Mouse (Mus musculus): ENCODE data around the gene Cbs. TPM values are rescaled to one million over a fixed set of nuclear protein-coding genes. Genes with fewer than 3 reads are reported as not detected.
"Not testable (repeated sequence)": the region's sequence is repeated elsewhere in the genome, so short reads cannot be mapped to it uniquely, and the experiment has no call there.

The Cbs gene
- total RNA-seq, 2 experiments from 2014 or later: 0.32 to 0.77 TPM

- no peak for DNase-seq
- intact Hi-C loops (cut with DNase I): no loop called here
Measured at GRCm38 (mm10) chr17:31646199-31647002, 9.4 kb upstream of the Cbs start.

- DNase-seq: no peak
- intact Hi-C loops (cut with DNase I): no loop called here
Measured at GRCm38 (mm10) chr17:31642913-31643312, 5.9 kb upstream of the Cbs start.

- DNase-seq: no peak
Measured at GRCm38 (mm10) chr17:31642331-31642730, 5.3 kb upstream of the Cbs start.

GRCm38 (mm10) chr17:31639651-31640050 is 2.6 kb upstream of the Cbs start:
- intact Hi-C loops (cut with DNase I): no loop called here
- DNase-seq: no peak

More at GRCm38 (mm10) chr17:31642331-31642730, 5.3 kb upstream of the Cbs start:
- intact Hi-C loops (cut with DNase I): no loop called here

GRCm38 (mm10) chr17:31637866-31638570 is 980 bp upstream of the Cbs start:
- intact Hi-C loops (cut with DNase I): no loop called here

GRCm38 (mm10) chr17:31636277-31636941 is 629 bp downstream of the Cbs start:
- DNase-seq: no peak
- intact Hi-C loops (cut with DNase I): no loop called here

More at GRCm38 (mm10) chr17:31637866-31638570, 980 bp upstream of the Cbs start:
- no peak for DNase-seq

- no peak for DNase-seq
- intact Hi-C loops (cut with DNase I): no loop called here
Measured at GRCm38 (mm10) chr17:31635781-31636180, 1.3 kb downstream of the Cbs start.

- intact Hi-C loops (cut with DNase I): no loop called here
- DNase-seq: no peak
Measured at GRCm38 (mm10) chr17:31634896-31635295, 2.1 kb downstream of the Cbs start.

- intact Hi-C loops (cut with DNase I): no loop called here
- DNase-seq: no peak
Measured at GRCm38 (mm10) chr17:31633007-31633406, 4.0 kb downstream of the Cbs start.

- no peak for DNase-seq
- intact Hi-C loops (cut with DNase I): no loop called here
Measured at GRCm38 (mm10) chr17:31631081-31631800, 5.8 kb downstream of the Cbs start.

GRCm38 (mm10) chr17:31627961-31628360 is 9.1 kb downstream of the Cbs start:
- DNase-seq: no peak
- intact Hi-C loops (cut with DNase I): no loop called here

- intact Hi-C loops (cut with DNase I): no loop called here
- DNase-seq: no peak
Measured at GRCm38 (mm10) chr17:31623101-31623500, 13.9 kb downstream of the Cbs start.

- DNase-seq: no peak
- intact Hi-C loops (cut with DNase I): no loop called here
Measured at GRCm38 (mm10) chr17:31613086-31613755, 23.8 kb downstream of the Cbs start.

GRCm38 (mm10) chr17:31609895-31610294 is 27.1 kb downstream of the Cbs start:
- DNase-seq: no peak
- intact Hi-C loops (cut with DNase I): no loop called here

- DNase-seq; intact Hi-C loops (cut with DNase I): not testable (repeated sequence)
Measured at GRCm38 (mm10) chr17:31609173-31609572, 27.9 kb downstream of the Cbs start.

GRCm38 (mm10) chr17:31607256-31607951 is 29.6 kb downstream of the Cbs start:
- intact Hi-C loops (cut with DNase I): no loop called here
- DNase-seq: no peak

- intact Hi-C loops (cut with DNase I): no loop called here
- DNase-seq: no peak
Measured at GRCm38 (mm10) chr17:31606424-31606823, 30.6 kb downstream of the Cbs start.

GRCm38 (mm10) chr17:31598593-31598992 is 38.4 kb downstream of the Cbs start:
- intact Hi-C loops (cut with DNase I): no loop called here

GRCm38 (mm10) chr17:31597957-31598356 is 39.1 kb downstream of the Cbs start:
- intact Hi-C loops (cut with DNase I): no loop called here

More at GRCm38 (mm10) chr17:31598593-31598992, 38.4 kb downstream of the Cbs start:
- DNase-seq: no peak

More at GRCm38 (mm10) chr17:31597957-31598356, 39.1 kb downstream of the Cbs start:
- DNase-seq: no peak

Data from gastrocnemius, postnatal 36 days (tissue).